Mouse (Mus musculus): ENCODE results near the gene Mlip. TPM values are rescaled to one million over a fixed set of nuclear protein-coding genes. Genes with fewer than 3 reads are reported as not detected.

Mlip gene
- total RNA-seq, 2 experiments from 2014 or later = not detected

Other genes with a start within 250 kb of the Mlip start
- gene Lrrc1, start 191.9 kb upstream of the Mlip start, total RNA-seq (2014; fragmentation: Nextera tagmentation) = 15.2 and 19.6 TPM in 2 replicates
- 11.0 and 12.1 TPM in 2 replicates for gene Lrrc1, start 191.9 kb upstream of the Mlip start, total RNA-seq (2017)

Measured in megakaryocyte-erythroid progenitor cell, adult 5-6 weeks (primary cell).